Mouse (Mus musculus) kidney, adult 2 months (tissue): ENCODE results near the gene Hoxb3.

Experiments
- CTCF ChIP-seq: fragments of 200-500 bp; conservative IDR thresholded peaks from 2 replicates; pipeline ENCODE4 v1.5.1; 2011; ENCODE audit warnings: low read depth, mild to moderate bottlenecking, control low read depth, low read length, moderate library complexity, mixed read lengths; ENCODE audit not compliant: insufficient read depth, insufficient read length
- POLR2A ChIP-seq: fragments of 200-500 bp; IDR thresholded peaks from one replicate; pipeline ENCODE4 v1.6.1; 2011; ENCODE audit warnings: low read depth, low read length, control low read depth

- TF ChIP-seq POLR2A: no peak
- TF ChIP-seq CTCF: no peak
These were observed 20.6 kb upstream of the Hoxb3 start for GRCm38 (mm10) chr11:96302381-96303150.
